Mouse (Mus musculus): Measurements from ENCODE around the gene Rspo4. TPM values are rescaled to one million over a fixed set of nuclear protein-coding genes. Genes with fewer than 3 reads are reported as not detected.

The Rspo4 gene
- polyA plus RNA-seq, 1 experiment = not detected

- TF ChIP-seq CTCF (IDR thresholded peaks at IDR 0.05; ENCODE audit: borderline replicate concordance, insufficient read depth, low read depth, low read length) (no peak), POLR2A (IDR thresholded peaks at IDR 0.05; ENCODE audit: borderline replicate concordance, insufficient read depth, low read length) (no peak)
- no peak for DNase-seq
- WGBS = 78% methylated on average over 3 of the region's 3 CpGs
- Histone ChIP-seq H3K27ac (ENCODE audit: insufficient read depth, low read length) (no peak overlapping the region), H3K27me3 (ENCODE audit: control insufficient read depth, insufficient read depth, low read length) (no peaks in the 10 kb centered on the region), H3K4me3 (replicated peaks; ENCODE audit: insufficient read depth, low read depth, low read length) (no peak overlapping the region), H3K4me1 (ENCODE audit: control insufficient read depth, insufficient read depth, low read length) (no peaks in the 10 kb centered on the region)
Measured at GRCm38 (mm10) chr2:151878645-151879044, 35.9 kb downstream of the Rspo4 start.

GRCm38 (mm10) chr2:151879760-151880159 lies 37.0 kb downstream of the Rspo4 start:
- TF ChIP-seq CTCF (IDR thresholded peaks at IDR 0.05; ENCODE audit: borderline replicate concordance, insufficient read depth, low read depth, low read length) = no peak
- no peak for TF ChIP-seq POLR2A (IDR thresholded peaks at IDR 0.05; ENCODE audit: borderline replicate concordance, insufficient read depth, low read length)
- WGBS = 59% methylated on average over 2 of the region's 2 CpGs
- H3K4me1 ChIP-seq (ENCODE audit: control insufficient read depth, insufficient read depth, low read length) = no peaks in the 10 kb centered on the region

DNA sequence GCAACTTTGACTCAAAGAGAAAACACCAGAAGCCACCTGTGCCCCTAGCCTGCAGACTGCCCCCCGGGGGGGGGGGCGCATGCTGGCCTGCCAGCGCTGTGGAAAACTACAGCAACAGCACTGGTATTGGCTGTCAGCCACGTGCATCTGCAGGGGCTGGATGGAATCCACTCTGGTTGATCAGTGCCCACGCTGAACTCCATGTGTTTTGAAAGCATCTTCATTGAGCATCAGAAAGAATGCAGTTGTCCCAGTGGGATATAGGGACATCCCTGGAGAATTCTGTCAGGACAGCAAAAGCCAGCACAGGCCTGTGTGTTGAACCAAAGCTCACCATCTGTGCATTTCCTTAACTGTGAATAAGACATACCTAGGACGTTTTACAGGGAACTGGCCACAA lies 48.3 kb downstream of the Rspo4 start:
- no peak for TF ChIP-seq CTCF (IDR thresholded peaks at IDR 0.05; ENCODE audit: borderline replicate concordance, insufficient read depth, low read depth, low read length)
- no peak for TF ChIP-seq POLR2A (IDR thresholded peaks at IDR 0.05; ENCODE audit: borderline replicate concordance, insufficient read depth, low read length)
- no peak overlapping the region for H3K27ac ChIP-seq (ENCODE audit: insufficient read depth, low read length)
- no peaks in the 10 kb centered on the region for H3K4me1 ChIP-seq (ENCODE audit: control insufficient read depth, insufficient read depth, low read length)
- 12% methylated on average over 6 of the region's 6 CpGs for WGBS
- peak in 1 of 2 experiments; percentile 25 for DNase-seq
- H3K4me3 ChIP-seq (replicated peaks; ENCODE audit: insufficient read depth, low read depth, low read length) = no peak overlapping the region
- no peaks in the 10 kb centered on the region for H3K27me3 ChIP-seq (ENCODE audit: control insufficient read depth, insufficient read depth, low read length)

More at GRCm38 (mm10) chr2:151879760-151880159, 37.0 kb downstream of the Rspo4 start:
- H3K27me3 ChIP-seq (ENCODE audit: control insufficient read depth, insufficient read depth, low read length) = no peaks in the 10 kb centered on the region
- no peak for DNase-seq
- H3K27ac ChIP-seq (ENCODE audit: insufficient read depth, low read length) = no peak overlapping the region
- H3K4me3 ChIP-seq (replicated peaks; ENCODE audit: insufficient read depth, low read depth, low read length) = no peak overlapping the region

DNA sequence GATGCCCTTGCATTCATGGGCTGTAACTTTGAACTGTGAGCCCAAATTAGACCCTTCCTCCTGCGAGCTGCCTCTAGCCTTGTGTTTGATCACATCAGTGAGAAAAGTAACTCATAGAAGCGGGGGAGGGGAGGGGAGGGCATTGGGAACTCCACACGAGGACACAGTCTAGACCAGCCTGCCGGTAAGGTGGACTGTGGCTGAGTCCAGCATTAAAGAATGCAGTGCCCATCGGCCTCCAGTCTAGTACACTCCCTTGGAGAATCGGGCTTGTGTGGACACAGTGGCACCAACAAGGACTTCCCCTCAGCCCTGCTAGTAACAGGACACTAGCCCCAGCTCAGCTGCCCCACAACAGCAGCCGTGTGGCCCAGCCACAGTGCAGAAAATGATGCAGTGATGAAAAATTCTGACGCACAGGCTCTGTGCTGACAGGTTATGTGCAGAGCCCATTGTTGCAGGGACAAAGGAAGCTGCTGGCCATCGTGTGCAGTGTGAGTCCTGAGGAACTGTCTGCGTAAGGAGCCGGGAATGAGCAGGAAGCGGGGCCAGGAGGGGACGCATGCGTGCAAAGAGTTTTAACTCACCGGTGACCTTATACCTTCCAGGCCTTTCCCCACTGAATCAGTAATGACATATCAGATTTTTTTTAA lies 50.5 kb downstream of the Rspo4 start:
- TF ChIP-seq CTCF (IDR thresholded peaks at IDR 0.05; ENCODE audit: borderline replicate concordance, insufficient read depth, low read depth, low read length) (no peak), POLR2A (IDR thresholded peaks at IDR 0.05; ENCODE audit: borderline replicate concordance, insufficient read depth, low read length) (no peak)
- 61% methylated on average over 15 of the region's 15 CpGs for WGBS

DNA sequence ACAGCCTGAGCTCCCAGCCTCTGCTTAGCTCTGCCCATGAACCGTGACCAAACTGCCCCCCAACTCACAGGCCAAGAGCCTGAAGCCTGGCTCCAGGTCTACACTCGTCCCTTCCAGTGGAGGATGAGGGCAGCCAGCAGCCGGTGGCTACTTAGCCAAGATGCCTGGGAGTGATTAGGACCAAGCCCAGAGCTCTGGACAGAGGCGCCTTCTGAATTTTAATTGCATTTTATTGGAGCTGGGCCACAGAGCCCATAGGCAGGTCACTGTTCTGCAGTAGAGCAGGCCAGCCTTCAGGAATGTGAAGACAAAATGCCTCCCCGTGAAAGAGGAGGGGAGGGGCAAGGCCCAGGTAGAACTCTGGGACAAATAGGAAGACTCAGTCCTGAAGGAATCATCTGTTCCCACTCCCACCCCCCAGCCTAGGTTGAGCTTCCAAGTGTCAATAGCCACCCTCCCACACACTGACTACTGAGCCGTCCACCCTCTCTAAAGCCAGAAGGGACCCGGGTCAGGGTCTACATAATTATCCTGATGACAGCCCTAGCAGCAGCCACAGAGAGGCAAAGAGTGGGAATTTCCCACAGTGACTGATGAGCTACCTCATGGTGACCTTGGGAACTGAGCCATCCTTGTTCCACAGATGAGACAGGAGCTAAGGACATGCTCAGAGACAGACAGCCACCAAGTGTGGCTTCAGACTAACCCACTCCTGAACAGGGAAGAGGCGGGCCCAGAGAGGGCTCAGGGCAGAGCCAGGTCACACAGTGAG lies 51.7 kb downstream of the Rspo4 start:
- Histone ChIP-seq H3K4me3 (replicated peaks; ENCODE audit: insufficient read depth, low read depth, low read length) (no peak overlapping the region), H3K27ac (ENCODE audit: insufficient read depth, low read length) (no peak overlapping the region), H3K4me1 (ENCODE audit: control insufficient read depth, insufficient read depth, low read length) (no peaks in the 10 kb centered on the region), H3K27me3 (ENCODE audit: control insufficient read depth, insufficient read depth, low read length) (no peaks in the 10 kb centered on the region)
- DNase-seq = peak in 1 of 2 experiments; percentile 20
- TF ChIP-seq CTCF (IDR thresholded peaks at IDR 0.05; ENCODE audit: borderline replicate concordance, insufficient read depth, low read depth, low read length) (no peak), POLR2A (IDR thresholded peaks at IDR 0.05; ENCODE audit: borderline replicate concordance, insufficient read depth, low read length) (no peak)
- WGBS = 49% methylated on average over 8 of the region's 8 CpGs

More for the DNA sequence above, 50.5 kb downstream of the Rspo4 start:
- no peak overlapping the region for H3K27ac ChIP-seq (ENCODE audit: insufficient read depth, low read length)
- no peaks in the 10 kb centered on the region for H3K27me3 ChIP-seq (ENCODE audit: control insufficient read depth, insufficient read depth, low read length)
- H3K4me3 ChIP-seq (replicated peaks; ENCODE audit: insufficient read depth, low read depth, low read length) = no peak overlapping the region
- no peak for DNase-seq
- H3K4me1 ChIP-seq (ENCODE audit: control insufficient read depth, insufficient read depth, low read length) = no peaks in the 10 kb centered on the region

DNA sequence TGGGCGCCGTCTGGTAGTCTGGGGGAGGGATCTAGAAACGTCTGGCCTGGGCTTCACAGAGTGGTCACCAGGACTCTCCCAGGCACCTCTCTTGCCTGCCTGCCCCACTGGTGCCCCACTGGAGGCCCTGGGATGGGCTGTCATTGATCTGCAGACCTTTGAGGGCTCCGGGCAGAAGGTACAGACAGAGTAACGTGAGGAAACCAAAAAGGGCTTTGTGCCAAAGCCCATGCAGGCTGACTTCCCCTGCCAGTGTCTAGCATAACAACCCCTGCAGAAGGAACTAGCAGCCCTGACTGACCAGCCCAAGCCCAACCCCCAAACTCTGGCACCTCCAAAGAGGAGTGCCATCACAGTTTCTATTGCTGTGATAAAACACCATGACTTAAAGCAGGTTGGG lies 53.2 kb downstream of the Rspo4 start:
- 26% methylated on average over 5 of the region's 5 CpGs for WGBS
- H3K4me1 ChIP-seq (ENCODE audit: control insufficient read depth, insufficient read depth, low read length) = no peaks in the 10 kb centered on the region
- no peak for DNase-seq
- no peak for TF ChIP-seq POLR2A (IDR thresholded peaks at IDR 0.05; ENCODE audit: borderline replicate concordance, insufficient read depth, low read length)
- no peak for TF ChIP-seq CTCF (IDR thresholded peaks at IDR 0.05; ENCODE audit: borderline replicate concordance, insufficient read depth, low read depth, low read length)
- no peak overlapping the region for H3K27ac ChIP-seq (ENCODE audit: insufficient read depth, low read length)
- H3K4me3 ChIP-seq (replicated peaks; ENCODE audit: insufficient read depth, low read depth, low read length) = no peak overlapping the region
- H3K27me3 ChIP-seq (ENCODE audit: control insufficient read depth, insufficient read depth, low read length) = no peaks in the 10 kb centered on the region

DNA sequence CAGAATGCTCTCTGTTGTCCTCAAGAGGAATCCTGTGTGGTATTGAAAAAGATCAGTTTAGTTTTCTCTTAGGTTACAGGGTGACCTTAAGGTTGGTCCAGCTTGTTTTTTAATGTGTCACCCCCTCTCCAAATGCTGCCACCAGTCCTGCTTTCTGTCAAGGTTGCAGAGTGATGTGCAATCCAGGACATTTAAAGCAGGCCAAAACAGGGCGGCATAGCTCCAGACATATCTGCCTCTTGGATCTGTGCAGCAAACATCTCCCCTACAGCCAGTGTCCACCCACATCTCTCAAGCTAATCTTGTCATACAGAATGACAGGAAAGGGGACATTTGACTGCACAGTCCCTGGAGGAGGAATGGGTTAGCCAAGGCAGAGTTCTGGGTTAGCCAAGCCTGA lies 55.4 kb downstream of the Rspo4 start:
- TF ChIP-seq POLR2A (IDR thresholded peaks at IDR 0.05; ENCODE audit: borderline replicate concordance, insufficient read depth, low read length) (no peak), CTCF (IDR thresholded peaks at IDR 0.05; ENCODE audit: borderline replicate concordance, insufficient read depth, low read depth, low read length) (no peak)
- DNase-seq = no peak
- 89% methylated on average over 1 of the region's 1 CpGs for WGBS
- H3K27ac ChIP-seq (ENCODE audit: insufficient read depth, low read length) = no peak overlapping the region
- no peaks in the 10 kb centered on the region for H3K4me1 ChIP-seq (ENCODE audit: control insufficient read depth, insufficient read depth, low read length)
- no peak overlapping the region for H3K4me3 ChIP-seq (replicated peaks; ENCODE audit: insufficient read depth, low read depth, low read length)
- H3K27me3 ChIP-seq (ENCODE audit: control insufficient read depth, insufficient read depth, low read length) = no peaks in the 10 kb centered on the region

GRCm38 (mm10) chr2:151900845-151901244 lies 58.1 kb downstream of the Rspo4 start:
- 86% methylated on average over 4 of the region's 4 CpGs for WGBS
- H3K27me3 ChIP-seq (ENCODE audit: control insufficient read depth, insufficient read depth, low read length) = no peaks in the 10 kb centered on the region
- no peak for TF ChIP-seq POLR2A (IDR thresholded peaks at IDR 0.05; ENCODE audit: borderline replicate concordance, insufficient read depth, low read length)
- TF ChIP-seq CTCF (IDR thresholded peaks at IDR 0.05; ENCODE audit: borderline replicate concordance, insufficient read depth, low read depth, low read length) = no peak
- DNase-seq = no peak
- H3K27ac ChIP-seq (ENCODE audit: insufficient read depth, low read length) = no peak overlapping the region
- no peak overlapping the region for H3K4me3 ChIP-seq (replicated peaks; ENCODE audit: insufficient read depth, low read depth, low read length)
- peaks cover 4% of the 10 kb centered on the region for H3K4me1 ChIP-seq (ENCODE audit: control insufficient read depth, insufficient read depth, low read length)

Data from cerebellum, adult 2 months (tissue).